Mouse (Mus musculus): ENCODE results near the gene Npm1. TPM values are rescaled to one million over a fixed set of nuclear protein-coding genes. Genes with fewer than 3 reads are reported as not detected.

The Npm1 gene
- polyA plus RNA-seq, 1 experiment from 2014 or later = 1,263 TPM

- no peak overlapping the region for H3K4me3 ChIP-seq (ENCODE audit: low read depth, low read length)
- 70% methylated on average over 8 of the region's 8 CpGs for WGBS
- H3K9me3 ChIP-seq (ENCODE audit: control insufficient read depth, low read length) = no peaks in the 10 kb centered on the region
- no peak for ATAC-seq (replicated peaks; ENCODE audit: low FRiP score, low TSS enrichment, low read depth)
- no peaks in the 10 kb centered on the region for H3K27me3 ChIP-seq (replicated peaks; ENCODE audit: control insufficient read depth, insufficient read depth, low read length)
- H3K36me3 ChIP-seq (ENCODE audit: control insufficient read depth, insufficient read depth, low read length) = no peaks in the 10 kb centered on the region
- no peak overlapping the region for H3K27ac ChIP-seq (ENCODE audit: low read depth)
- no peak overlapping the region for H3K9ac ChIP-seq (ENCODE audit: low read length)
- no peaks in the 10 kb centered on the region for H3K4me1 ChIP-seq (replicated peaks; ENCODE audit: control insufficient read depth, insufficient read depth, low read length)
- H3K4me2 ChIP-seq (ENCODE audit: low read length) = no peak overlapping the region
- no peak for DNase-seq (ENCODE audit: low spot score)
Measured at GRCm38 (mm10) chr11:33132619-33133338, 30.2 kb downstream of the Npm1 start.

- DNase-seq (ENCODE audit: low spot score) = no peak
- Histone ChIP-seq H3K4me1 (replicated peaks; ENCODE audit: control insufficient read depth, insufficient read depth, low read length) (no peaks in the 10 kb centered on the region), H3K27ac (ENCODE audit: low read depth) (no peak overlapping the region), H3K4me3 (ENCODE audit: low read depth, low read length) (no peak overlapping the region), H3K36me3 (ENCODE audit: control insufficient read depth, insufficient read depth, low read length) (no peaks in the 10 kb centered on the region), H3K9ac (ENCODE audit: low read length) (no peak overlapping the region), H3K27me3 (replicated peaks; ENCODE audit: control insufficient read depth, insufficient read depth, low read length) (0 out of 2 replicates have a peak, but pooled peaks cover 1% of the 10 kb centered on the region), H3K9me3 (ENCODE audit: control insufficient read depth, low read length) (no peaks in the 10 kb centered on the region), H3K4me2 (ENCODE audit: low read length) (no peak overlapping the region)
- no peak for ATAC-seq (replicated peaks; ENCODE audit: low FRiP score, low TSS enrichment, low read depth)
Measured at GRCm38 (mm10) chr11:33127058-33127457, 35.9 kb downstream of the Npm1 start.

- H3K4me3 ChIP-seq (ENCODE audit: low read depth, low read length) = peak overlapping the region; percentile 25
- peak overlapping the region; percentile 57 for H3K4me2 ChIP-seq (ENCODE audit: low read length)
- H3K4me1 ChIP-seq (replicated peaks; ENCODE audit: control insufficient read depth, insufficient read depth, low read length) = no peaks in the 10 kb centered on the region
- H3K9me3 ChIP-seq (ENCODE audit: control insufficient read depth, low read length) = no peaks in the 10 kb centered on the region
- H3K27ac ChIP-seq (ENCODE audit: low read depth) = no peak overlapping the region
- 0 out of 2 replicates have a peak, but pooled peaks cover 2% of the 10 kb centered on the region for H3K27me3 ChIP-seq (replicated peaks; ENCODE audit: control insufficient read depth, insufficient read depth, low read length)
- peak overlapping the region; percentile 33 for H3K9ac ChIP-seq (ENCODE audit: low read length)
- WGBS = 3% methylated on average over 35 of the region's 37 CpGs
- DNase-seq (ENCODE audit: low spot score) = peak; percentile 70
- ATAC-seq (replicated peaks; ENCODE audit: low FRiP score, low TSS enrichment, low read depth) = peak; percentile 61; the same call in 1 of the 2 replicates
- no peaks in the 10 kb centered on the region for H3K36me3 ChIP-seq (ENCODE audit: control insufficient read depth, insufficient read depth, low read length)
Measured at GRCm38 (mm10) chr11:33122575-33123268, 40.3 kb downstream of the Npm1 start.

GRCm38 (mm10) chr11:33119556-33119955 lies 43.5 kb downstream of the Npm1 start:
- Histone ChIP-seq H3K27ac (ENCODE audit: low read depth) (no peak overlapping the region), H3K4me1 (replicated peaks; ENCODE audit: control insufficient read depth, insufficient read depth, low read length) (no peaks in the 10 kb centered on the region), H3K9ac (ENCODE audit: low read length) (no peak overlapping the region), H3K9me3 (ENCODE audit: control insufficient read depth, low read length) (no peaks in the 10 kb centered on the region), H3K36me3 (ENCODE audit: control insufficient read depth, insufficient read depth, low read length) (no peaks in the 10 kb centered on the region), H3K4me3 (ENCODE audit: low read depth, low read length) (no peak overlapping the region), H3K27me3 (replicated peaks; ENCODE audit: control insufficient read depth, insufficient read depth, low read length) (0 out of 2 replicates have a peak, but pooled peaks cover 2% of the 10 kb centered on the region), H3K4me2 (ENCODE audit: low read length) (no peak overlapping the region)
- no peak for ATAC-seq (replicated peaks; ENCODE audit: low FRiP score, low TSS enrichment, low read depth)
- no peak for DNase-seq (ENCODE audit: low spot score)
- 75% methylated on average over 8 of the region's 8 CpGs for WGBS

GRCm38 (mm10) chr11:33119116-33119515 lies 43.9 kb downstream of the Npm1 start:
- Histone ChIP-seq H3K36me3 (ENCODE audit: control insufficient read depth, insufficient read depth, low read length) (no peaks in the 10 kb centered on the region), H3K27ac (ENCODE audit: low read depth) (no peak overlapping the region), H3K4me1 (replicated peaks; ENCODE audit: control insufficient read depth, insufficient read depth, low read length) (no peaks in the 10 kb centered on the region), H3K4me2 (ENCODE audit: low read length) (no peak overlapping the region), H3K4me3 (ENCODE audit: low read depth, low read length) (no peak overlapping the region), H3K9ac (ENCODE audit: low read length) (no peak overlapping the region), H3K27me3 (replicated peaks; ENCODE audit: control insufficient read depth, insufficient read depth, low read length) (0 out of 2 replicates have a peak, but pooled peaks cover 2% of the 10 kb centered on the region), H3K9me3 (ENCODE audit: control insufficient read depth, low read length) (no peaks in the 10 kb centered on the region)
- WGBS = 72% methylated on average over 7 of the region's 7 CpGs
- no peak for ATAC-seq (replicated peaks; ENCODE audit: low FRiP score, low TSS enrichment, low read depth)
- DNase-seq (ENCODE audit: low spot score) = no peak

- Histone ChIP-seq H3K4me3 (ENCODE audit: low read depth, low read length) (no peak overlapping the region), H3K9me3 (ENCODE audit: control insufficient read depth, low read length) (no peaks in the 10 kb centered on the region), H3K36me3 (ENCODE audit: control insufficient read depth, insufficient read depth, low read length) (no peaks in the 10 kb centered on the region), H3K9ac (ENCODE audit: low read length) (no peak overlapping the region), H3K4me1 (replicated peaks; ENCODE audit: control insufficient read depth, insufficient read depth, low read length) (no peaks in the 10 kb centered on the region), H3K27me3 (replicated peaks; ENCODE audit: control insufficient read depth, insufficient read depth, low read length) (0 out of 2 replicates have a peak, but pooled peaks cover 2% of the 10 kb centered on the region), H3K4me2 (ENCODE audit: low read length) (no peak overlapping the region), H3K27ac (ENCODE audit: low read depth) (no peak overlapping the region)
- 72% methylated on average over 6 of the region's 6 CpGs for WGBS
- DNase-seq (ENCODE audit: low spot score) (no peak), ATAC-seq (replicated peaks; ENCODE audit: low FRiP score, low TSS enrichment, low read depth) (no peak)
Measured at GRCm38 (mm10) chr11:33118480-33118879, 44.5 kb downstream of the Npm1 start.

- Histone ChIP-seq H3K9ac (ENCODE audit: low read length) (no peak overlapping the region), H3K27ac (ENCODE audit: low read depth) (no peak overlapping the region), H3K4me3 (ENCODE audit: low read depth, low read length) (no peak overlapping the region), H3K9me3 (ENCODE audit: control insufficient read depth, low read length) (no peaks in the 10 kb centered on the region), H3K27me3 (replicated peaks; ENCODE audit: control insufficient read depth, insufficient read depth, low read length) (no peaks in the 10 kb centered on the region), H3K36me3 (ENCODE audit: control insufficient read depth, insufficient read depth, low read length) (no peaks in the 10 kb centered on the region), H3K4me2 (ENCODE audit: low read length) (no peak overlapping the region), H3K4me1 (replicated peaks; ENCODE audit: control insufficient read depth, insufficient read depth, low read length) (no peaks in the 10 kb centered on the region)
- 91% methylated on average over 3 of the region's 3 CpGs for WGBS
- no peak for DNase-seq (ENCODE audit: low spot score)
- ATAC-seq (replicated peaks; ENCODE audit: low FRiP score, low TSS enrichment, low read depth) = no peak
Measured at GRCm38 (mm10) chr11:33115796-33116195, 47.2 kb downstream of the Npm1 start.

- Histone ChIP-seq H3K9ac (ENCODE audit: low read length) (no peak overlapping the region), H3K9me3 (ENCODE audit: control insufficient read depth, low read length) (no peaks in the 10 kb centered on the region), H3K36me3 (ENCODE audit: control insufficient read depth, insufficient read depth, low read length) (no peaks in the 10 kb centered on the region), H3K4me1 (replicated peaks; ENCODE audit: control insufficient read depth, insufficient read depth, low read length) (no peaks in the 10 kb centered on the region), H3K27me3 (replicated peaks; ENCODE audit: control insufficient read depth, insufficient read depth, low read length) (no peaks in the 10 kb centered on the region), H3K4me2 (ENCODE audit: low read length) (no peak overlapping the region), H3K27ac (ENCODE audit: low read depth) (no peak overlapping the region), H3K4me3 (ENCODE audit: low read depth, low read length) (no peak overlapping the region)
- ATAC-seq (replicated peaks; ENCODE audit: low FRiP score, low TSS enrichment, low read depth) (no peak), DNase-seq (ENCODE audit: low spot score) (no peak)
- WGBS = 19% methylated on average over 1 of the region's 1 CpGs
Measured at GRCm38 (mm10) chr11:33112407-33112806, 50.6 kb downstream of the Npm1 start.
